Mouse (Mus musculus): ENCODE results near the gene Gm42669.

- TF ChIP-seq CTCF (IDR thresholded peaks at IDR 0.05; ENCODE audit: borderline replicate concordance, insufficient read depth, low read length) = no peak
- TF ChIP-seq POLR2A (IDR thresholded peaks at IDR 0.05; ENCODE audit: low read depth, low read length) = no peak
Observed at GRCm38 (mm10) chr5:107621327-107621726, 113.9 kb downstream of the Gm42669 start.
